Mouse (Mus musculus): ENCODE results near the gene Mrpl27.
"Not testable (repeated sequence)": the region's sequence is repeated elsewhere in the genome, so short reads cannot be mapped to it uniquely, and the experiment has no call there.

Gene Mrpl27

DNA sequence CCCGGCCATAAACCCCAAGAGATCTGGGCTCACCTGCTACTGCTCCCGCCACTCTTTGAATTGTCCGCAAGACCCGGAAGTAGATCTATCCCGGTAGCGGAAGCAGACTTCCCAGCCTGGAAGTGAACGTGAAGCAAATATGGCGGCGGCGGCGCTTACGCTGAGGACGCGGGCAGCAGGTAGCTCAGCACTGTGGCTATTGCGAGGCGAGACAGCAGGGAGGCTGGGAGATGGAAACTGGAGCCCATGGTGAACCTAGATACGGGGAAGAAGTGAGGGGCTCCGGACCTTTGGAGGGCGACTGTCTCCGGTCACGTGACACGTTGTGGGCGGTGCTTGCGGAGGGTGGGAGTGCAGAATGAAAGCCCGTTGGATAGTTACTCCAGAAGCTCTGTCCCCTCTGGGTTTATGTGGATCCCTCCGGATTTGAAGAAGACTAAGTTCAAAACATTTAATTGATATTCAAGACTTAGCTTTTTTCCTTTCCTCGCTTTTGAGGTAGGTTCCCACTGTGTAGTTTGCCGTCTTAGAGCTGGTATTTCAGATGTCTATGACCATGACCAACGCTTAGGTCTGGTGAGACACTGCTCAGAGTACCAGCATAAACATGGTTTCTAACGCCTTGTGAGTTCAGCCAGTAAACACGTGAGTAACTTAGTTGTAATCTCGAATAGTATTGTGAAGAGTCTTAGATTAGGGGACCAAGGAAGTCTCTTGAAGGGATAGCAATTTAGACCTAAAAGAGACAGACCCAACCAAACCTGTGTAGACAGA is at the start of gene Mrpl27, which contains the start of gene Eme1:
Gene Mrpl27 (plus strand): TSS at position 105 of the 774 bp plus-strand sequence.
Gene Eme1 (minus strand): TSS at position 302 of the 774 bp plus-strand sequence.
- DNase-seq (ENCODE audit: low read depth), result peak; percentile 88

DNA sequence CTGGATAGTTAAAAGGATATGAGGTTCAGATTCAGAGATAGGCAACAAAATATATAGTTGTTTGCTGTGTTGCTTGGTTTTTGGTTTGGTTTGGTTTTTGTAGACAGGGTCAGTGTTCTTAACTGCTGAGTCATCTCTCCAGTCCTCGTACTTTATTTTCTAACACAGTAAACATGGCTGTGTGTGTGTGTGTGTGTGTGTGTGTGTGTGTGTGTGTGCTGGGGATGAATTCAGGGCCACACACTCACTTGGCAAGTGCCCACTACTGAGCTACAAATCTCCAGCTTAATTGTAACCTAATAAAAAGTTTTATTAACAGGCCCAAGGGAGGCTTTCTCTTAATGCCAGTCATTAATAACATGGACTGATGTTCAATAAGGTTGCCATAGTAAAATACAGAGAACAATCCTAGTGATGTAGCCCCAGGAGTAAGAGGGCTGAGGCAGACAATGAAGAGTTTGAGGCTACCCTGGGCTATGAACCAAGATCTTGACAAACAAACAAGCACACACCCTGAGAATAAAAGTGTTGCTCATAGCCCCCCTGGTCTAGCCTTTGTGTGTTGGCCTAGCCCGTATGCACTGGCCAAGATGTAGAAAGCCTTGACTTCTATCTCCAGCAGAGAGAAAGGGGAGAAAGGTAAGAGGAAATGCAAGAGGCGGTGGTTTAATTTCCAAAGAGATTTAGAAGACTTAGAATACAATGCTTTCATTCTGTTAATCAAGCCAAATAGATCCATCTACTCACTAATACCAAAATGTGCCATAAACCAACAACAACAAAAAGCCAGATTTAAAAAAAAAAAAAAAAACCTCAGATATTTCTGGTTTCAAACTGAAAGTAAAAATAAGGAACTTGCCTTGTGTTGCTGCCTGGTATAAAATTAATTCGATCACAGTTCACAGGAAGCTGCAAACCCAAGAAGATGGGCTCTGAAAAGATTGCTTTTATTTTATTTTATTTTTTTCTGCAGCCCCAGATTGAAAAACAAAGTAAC is 42.5 kb upstream of the Mrpl27 start:
- no peak for DNase-seq (ENCODE audit: low read depth)

DNA sequence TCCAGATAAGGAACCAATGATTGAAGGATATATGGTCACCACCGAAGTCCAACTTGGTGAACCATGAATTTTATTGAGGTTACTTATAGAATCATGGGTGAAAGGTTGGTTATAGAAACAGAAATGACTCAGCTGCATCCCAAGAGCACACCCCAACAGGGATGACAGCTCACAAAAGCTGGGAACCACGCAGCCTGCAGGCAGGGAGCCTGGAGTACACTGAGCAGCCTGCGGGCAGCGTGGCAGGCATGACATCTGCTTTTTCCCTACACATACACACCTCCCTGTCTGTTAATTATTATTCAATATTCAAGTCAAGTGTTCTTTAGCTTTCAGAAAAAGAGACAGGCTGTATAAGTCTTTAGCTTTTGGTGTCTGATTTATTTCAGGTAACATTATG is 39.0 kb upstream of the Mrpl27 start:
- no peak for DNase-seq (ENCODE audit: low read depth)

DNA sequence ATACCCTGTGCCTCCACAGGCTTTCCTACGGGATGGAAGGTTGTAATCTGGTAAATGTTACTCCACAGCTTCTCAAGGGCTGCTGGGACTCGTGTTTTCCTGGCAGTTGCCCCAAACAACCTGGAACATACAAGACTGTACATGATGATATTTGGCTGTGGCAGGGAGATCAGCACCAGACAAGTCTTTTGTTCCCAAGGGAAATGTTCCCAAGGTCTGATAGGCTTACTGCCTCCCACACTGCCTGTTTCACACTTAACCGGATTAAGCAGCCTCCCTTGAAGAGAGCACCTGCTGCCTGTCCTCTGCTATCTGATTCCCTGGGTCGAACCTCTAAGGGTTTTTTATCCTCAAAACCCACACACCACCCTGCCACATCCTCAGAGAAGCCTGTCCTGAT is 38.1 kb upstream of the Mrpl27 start:
- no peak for DNase-seq (ENCODE audit: low read depth)

DNA sequence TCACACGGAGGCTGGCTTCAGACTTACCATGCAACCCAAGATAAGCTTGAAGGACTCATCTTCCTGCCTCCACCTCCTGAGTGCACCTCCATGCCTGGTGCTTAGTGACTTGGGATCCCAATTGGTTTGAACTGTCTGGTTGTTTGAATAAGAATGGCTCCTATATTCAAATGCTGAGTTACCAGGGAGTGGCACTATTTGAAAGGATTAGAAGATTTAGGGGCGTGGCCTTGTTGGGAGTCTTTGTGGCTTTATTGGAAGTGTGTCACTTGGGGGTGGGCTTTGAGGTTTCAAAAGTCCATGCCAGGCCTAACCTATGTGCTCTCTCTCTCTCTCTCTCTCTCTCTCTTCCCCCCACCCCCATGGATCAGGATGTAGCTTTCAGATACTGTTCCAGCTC is 35.9 kb upstream of the Mrpl27 start:
- DNase-seq (ENCODE audit: low read depth), result no peak

DNA sequence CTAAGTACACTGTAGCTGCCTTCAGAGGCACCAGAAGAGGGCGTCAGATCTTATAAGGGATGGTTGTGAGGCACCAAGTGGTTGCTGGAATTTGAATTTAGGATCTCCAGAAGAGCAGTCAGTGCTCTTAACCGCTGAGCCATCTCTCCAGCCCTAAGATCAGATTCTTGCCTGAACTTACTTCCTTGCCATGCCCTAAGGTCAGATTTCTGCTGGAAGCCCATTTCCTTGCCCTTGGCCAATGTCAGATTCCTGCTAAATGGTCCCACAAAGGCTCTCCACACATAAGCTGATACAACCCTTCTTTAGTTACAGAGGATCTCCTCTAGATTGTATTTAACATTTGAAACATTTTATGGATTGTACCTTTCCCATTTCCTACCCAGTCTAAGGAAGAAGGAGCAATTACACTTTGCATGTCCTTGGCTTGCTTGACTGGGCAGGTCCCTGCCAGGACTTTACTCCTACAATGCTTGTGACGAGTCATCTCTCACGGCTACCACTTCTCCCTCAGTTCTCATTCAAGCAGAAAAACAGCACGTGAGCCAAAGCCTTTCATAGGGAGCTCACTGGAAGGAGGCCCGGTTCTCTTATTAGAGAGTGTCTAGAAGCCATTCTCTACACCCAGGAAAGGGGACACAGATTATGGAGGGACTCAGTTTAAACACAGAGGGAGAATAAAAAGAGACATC is 32.7 kb upstream of the Mrpl27 start:
- no peak for DNase-seq (ENCODE audit: low read depth)

DNA sequence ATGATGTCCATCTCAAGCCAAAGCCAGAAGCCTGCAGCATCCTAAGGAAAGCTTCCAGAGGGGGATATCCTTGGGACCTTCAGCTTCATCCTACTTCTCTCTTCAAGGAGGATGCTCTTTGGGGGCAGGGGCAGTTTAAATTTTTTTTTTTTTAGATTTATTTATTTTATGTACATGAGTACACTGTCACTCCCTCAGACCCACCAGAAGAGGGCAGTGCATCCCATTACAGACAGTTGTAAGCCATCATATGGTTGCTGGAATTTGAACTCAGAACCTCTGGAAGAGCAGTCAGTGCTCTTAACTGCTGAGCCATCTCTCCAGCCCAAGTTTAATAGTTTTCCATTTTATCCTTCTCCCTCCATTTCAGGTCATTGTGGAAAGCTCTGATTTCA is 32.1 kb upstream of the Mrpl27 start:
- DNase-seq (ENCODE audit: low read depth), result peak; percentile 55

DNA sequence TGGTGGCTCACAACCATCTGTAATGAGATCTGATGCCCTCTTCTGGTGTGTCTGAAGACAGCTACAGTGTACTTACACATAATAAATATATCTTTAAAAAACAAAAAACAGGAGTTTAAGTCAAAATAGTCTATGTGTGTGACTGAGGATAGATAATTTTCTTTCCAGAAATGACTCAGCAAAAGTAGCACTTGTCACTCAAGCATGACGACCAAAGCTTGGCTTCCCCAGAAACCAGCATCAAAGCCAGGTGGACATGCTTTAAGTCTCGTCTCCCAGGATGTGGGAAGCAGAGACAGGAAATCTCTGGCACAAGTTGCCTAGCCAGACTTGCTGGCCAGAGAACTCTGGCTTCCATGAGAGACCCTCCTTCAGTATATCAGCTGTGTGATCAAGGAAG is 31.4 kb upstream of the Mrpl27 start:
- DNase-seq (ENCODE audit: low read depth), result no peak

DNA sequence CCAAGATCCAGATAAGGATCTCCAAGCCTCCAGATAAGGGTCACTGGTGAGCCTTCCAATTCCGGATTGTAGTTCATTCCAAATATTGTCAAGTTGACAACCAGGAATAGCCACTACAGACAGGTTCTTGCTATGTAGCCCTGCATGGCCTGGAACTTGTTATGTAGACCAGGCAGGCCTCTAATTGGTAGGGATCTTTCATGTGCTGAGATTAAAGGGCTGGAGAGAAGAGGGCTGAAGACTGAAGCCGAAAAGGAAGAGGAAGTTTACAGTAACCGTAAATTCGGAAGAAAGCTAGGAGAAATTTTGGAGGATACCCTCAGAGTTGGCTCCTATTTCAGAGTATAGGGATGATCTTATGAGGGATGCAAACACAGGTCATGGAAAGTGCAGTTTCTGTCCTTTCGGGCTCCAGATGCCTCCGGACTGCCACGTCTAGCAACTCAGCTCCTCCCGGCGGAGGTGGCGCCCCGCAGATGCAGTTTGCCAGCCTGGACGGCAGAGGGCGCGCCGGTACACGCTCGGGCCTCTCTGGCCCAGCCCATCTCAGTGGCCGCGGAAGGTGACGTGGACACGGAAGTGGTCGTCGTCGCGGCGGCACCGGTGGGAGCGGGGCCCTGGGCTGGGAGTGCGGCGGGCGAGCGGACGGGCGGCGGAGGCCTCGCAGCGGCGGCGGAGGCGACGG is 24.2 kb upstream of the Mrpl27 start, which contains the start of gene Lrrc59:
Gene Lrrc59 (plus strand): TSS at position 569 of the 685 bp plus-strand sequence.
- DNase-seq (ENCODE audit: low read depth), result peak; percentile 95

DNA sequence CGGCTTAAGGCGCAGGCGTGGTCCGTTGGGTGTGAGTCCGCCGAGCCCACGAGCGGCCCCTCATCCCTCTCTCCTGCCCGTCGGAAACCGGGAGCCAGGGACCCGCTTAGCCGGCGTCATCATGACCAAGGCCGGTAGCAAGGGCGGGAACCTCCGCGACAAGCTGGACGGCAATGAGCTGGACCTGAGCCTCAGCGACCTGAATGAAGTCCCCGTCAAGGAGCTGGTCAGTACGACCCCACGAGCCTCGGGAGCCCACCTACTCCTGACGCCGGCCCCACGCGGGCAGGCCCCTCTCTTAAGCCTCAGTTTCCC is 23.7 kb upstream of the Mrpl27 start:
- no peak for DNase-seq (ENCODE audit: low read depth)

DNA sequence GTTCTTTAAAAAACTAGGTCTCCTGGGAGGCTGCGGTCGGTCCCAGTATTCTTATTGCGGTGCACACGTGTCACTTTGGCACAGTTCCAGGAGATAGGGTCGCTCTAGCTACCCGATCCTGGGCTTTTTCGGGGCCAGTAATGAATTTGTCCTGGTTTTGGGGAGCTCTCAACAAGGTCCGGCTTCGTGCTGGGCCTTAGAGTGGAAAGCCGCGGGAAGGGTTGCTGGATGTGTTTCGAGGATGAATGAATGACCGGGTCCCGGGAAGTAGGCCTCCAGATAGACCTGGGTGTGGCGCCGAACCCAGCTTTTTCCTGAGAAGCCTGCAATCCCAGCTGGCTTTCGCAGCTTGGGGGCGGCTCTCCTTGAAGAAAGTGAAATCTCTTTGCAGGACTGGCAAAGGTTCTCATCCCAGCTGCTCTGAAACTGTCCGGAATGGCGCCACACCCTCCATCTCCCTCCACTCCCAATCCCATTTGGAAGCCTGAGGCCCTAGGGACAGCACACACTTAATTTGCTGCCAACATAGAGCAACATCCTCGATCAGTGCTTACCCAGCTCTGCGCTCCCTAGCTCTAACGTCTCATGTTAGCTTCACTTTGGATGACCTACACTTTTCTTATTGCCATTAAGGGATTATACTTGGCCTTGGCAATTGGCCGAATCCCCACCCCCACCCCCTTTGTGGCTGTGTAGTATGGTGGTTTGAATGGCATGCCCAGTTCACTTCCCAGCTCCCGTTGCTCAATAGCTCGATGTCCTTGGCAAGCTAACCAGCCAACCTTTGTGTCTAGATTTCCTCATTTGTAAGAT is 23.2 kb upstream of the Mrpl27 start:
- peak; percentile 61 for DNase-seq (ENCODE audit: low read depth)

DNA sequence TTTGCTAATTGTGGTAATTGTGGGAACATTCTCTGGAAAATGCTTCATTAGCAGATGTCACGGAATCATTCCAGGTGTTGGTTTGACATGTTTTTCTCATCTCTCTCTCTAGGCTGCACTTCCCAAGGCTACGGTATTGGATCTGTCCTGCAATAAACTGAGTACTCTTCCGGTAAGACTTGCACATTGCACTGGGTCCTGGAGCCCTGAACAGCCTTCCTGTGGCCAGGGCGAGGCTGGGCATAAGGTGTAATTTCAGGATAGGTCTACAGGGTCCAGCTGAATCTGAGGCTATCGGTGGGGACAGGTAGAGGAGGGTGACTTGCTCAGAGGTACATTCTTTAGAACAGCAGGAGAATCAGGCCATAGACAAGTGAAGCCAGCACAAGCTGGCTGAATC is 21.6 kb upstream of the Mrpl27 start:
- no peak for DNase-seq (ENCODE audit: low read depth)

DNA sequence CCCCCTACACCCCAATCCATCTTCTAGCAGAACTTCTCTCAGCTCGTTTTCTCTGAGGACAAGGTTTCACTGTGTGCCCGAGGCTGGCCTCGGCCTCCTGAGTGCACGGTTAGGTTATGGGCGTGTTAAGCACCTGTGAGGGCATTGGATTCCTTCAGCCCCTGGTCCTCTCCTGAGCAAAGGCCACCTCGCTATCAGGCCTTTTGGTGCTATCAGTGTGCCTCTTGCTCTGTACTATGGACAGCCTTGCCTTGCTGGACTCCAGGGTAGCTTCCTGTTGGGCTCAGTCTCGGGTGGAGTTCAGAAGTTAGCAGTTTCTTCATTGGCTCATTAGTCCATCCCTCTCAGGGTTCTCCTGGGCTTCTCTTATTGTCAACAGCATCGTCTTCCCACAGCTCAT is 20.6 kb upstream of the Mrpl27 start:
- DNase-seq (ENCODE audit: low read depth), result no peak

DNA sequence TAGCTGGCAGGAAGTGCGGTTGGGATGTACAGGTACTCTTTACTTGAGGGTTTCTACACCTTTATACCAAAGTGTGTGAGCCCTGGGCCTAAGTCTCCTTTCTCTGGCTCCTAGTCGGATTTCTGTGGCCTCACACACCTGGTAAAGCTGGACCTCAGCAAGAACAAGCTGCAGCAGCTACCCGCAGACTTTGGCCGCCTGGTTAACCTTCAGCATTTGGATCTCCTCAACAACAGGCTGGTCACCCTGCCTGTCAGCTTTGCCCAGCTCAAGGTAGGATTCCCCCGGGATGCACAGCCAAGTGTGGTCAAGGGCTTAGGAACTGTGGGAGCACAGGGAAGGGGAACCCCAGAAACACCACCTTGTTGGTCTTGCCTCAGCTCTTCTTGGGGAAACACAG is 19.1 kb upstream of the Mrpl27 start:
- DNase-seq (ENCODE audit: low read depth), result no peak

DNA sequence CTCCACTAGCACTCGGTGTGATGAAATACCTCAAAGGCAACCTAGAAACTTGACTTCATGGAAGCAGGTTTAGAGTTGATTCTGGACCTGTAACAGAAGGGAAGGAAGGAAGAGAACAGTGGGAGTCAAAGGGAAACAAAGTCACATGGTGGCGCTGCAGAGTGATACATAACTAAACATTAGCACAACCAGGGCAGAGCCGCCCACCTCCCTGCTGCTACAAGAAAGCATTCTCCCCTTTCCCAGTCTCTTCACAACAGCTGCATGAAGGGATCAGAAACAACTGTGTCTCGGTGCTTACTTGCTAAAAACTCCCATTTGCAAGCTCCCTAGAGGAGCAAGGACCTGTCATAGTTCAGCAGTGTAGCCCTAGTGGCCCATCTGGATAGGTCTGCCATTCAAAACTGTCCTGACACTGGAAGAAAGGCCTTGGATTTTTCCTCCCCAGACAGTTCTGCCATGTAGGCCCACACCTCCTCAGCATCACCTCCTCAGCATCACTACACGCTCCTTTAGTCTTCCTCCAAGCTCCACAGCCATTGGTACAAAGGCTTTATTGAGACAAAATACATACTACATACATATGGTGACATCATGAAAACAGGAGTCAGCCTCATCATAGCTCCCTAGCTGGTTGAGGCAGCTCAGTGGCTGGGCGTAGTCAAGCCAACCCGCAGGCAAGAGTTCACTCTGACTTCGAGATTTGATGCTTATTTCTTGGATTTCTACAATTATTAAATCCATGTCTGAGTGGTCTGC is 8.9 kb upstream of the Mrpl27 start:
- DNase-seq (ENCODE audit: low read depth), result no peak

DNA sequence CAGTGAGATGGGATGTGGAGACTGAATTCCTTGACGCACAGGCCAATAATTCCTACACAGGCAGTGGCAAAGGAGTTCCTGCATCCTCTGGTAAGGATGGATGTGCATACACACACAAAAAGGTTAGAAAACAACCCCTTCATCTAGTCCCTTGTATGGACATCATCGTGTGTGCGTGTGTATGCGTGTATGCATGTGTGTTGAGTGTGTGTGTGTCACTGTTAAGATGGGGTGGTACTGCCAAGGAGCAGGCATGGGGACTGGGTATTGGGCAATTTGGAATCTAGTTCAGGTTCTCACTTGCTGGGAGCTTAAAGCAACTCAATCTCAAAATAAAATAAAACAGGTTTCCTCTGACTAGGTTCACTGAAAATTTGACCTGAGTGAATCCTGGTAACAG is 7.1 kb upstream of the Mrpl27 start:
- DNase-seq (ENCODE audit: low read depth), result no peak

DNA sequence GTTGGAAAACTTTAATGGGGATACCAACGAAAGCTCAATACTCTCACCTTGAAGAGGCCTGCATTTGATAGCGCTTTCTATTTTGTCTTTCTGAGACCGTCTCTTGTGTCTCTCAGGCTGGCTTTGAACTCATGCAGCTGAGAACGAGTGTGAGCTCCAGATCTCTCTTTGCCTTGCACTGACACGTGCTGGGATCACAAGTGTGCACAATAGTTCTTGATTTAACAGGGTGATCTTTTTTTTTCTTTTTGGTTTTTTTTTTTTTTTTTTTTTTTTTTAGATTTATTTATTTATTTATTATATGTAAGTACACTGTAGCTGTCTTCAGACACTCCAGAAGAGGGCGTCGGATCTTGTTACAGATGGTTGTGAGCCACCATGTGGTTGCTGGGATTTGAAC is 2.3 kb upstream of the Mrpl27 start:
- not testable (repeated sequence) for DNase-seq (ENCODE audit: low read depth)

DNA sequence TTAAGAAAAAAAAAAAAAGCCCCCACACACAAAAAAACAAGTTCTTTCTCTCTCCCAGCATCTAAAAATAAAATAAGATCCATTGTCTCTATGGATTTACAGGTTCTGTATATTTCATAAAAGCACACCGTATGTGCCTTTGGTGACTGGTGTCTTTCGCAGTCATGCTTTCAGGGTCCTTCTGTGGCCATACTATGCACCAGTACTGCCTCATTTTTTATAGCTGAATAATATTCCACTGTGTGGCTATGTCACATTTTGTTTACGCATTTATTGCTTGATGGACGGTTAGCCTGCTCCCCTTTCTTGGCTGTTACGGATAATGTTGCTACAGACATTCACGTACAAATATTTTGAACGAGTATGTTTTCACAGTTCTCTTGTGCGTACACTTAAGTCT is 594 bp upstream of the Mrpl27 start:
- DNase-seq (ENCODE audit: low read depth), result no peak

DNA sequence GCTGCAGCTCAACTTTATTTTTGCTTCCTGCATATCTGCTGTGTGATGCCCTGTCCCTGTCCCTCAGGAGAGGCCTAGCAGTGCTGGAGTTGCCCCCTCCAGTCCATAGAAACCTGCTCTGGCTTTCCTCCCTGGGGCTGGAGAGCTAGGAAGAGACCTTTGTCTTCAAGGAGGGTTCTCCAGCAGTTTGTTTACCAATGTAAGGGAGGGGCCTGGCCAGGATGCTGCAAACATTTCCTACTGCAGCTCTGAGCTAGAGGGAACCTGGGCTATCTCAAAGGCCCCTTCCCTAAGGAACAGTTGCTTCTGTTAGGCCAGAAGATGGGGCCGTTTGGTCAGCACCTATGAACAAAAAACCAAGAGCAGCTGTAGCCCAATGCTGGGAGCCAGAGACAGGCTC is 7.8 kb downstream of the Mrpl27 start:
- no peak for DNase-seq (ENCODE audit: low read depth)

DNA sequence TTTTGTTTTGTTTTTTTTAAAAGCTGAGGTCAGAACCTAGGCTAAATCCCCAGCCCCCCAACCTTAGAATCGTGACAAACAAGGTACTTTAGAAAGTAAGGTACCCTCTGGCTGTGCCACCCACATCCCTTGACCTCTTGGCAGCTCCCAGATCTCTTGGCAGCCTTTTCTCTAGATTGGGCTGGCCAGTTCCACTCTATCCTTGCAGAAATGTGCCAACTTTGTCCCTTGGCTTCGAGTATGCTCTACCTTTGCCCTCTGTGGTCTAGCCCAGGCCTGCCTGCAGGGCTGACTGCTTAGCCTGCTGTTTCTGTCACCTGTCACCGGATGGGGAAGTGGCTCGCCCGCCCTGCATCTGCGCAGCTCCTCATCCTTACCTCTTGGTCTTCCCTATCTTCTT is 11.7 kb downstream of the Mrpl27 start:
- DNase-seq (ENCODE audit: low read depth), result no peak
